Mouse (Mus musculus): ENCODE measurements around the gene Lrrc42. TPM values are rescaled to one million over a fixed set of nuclear protein-coding genes. Genes with fewer than 3 reads are reported as not detected.

Gene Lrrc42
- total RNA-seq, 2 experiments from 2014 or later = 10.7 to 13.3 TPM

- no peak for DNase-seq (ENCODE audit: low spot score)
- intact Hi-C loops (cut with DNase I) = loop anchor here (2.0 to 5.0 kb wide), 3 partner anchors 62 to 115 kb away; partner anchors contain the start of genes Ndc1, Tceanc2, Tmem59 and Yipf1
Observed at GRCm38 (mm10) chr4:107252522-107252921, 810 bp downstream of the Lrrc42 start.

- DNase-seq (ENCODE audit: low spot score) = no peak
Observed at GRCm38 (mm10) chr4:107250494-107250893, 2.8 kb downstream of the Lrrc42 start.

GRCm38 (mm10) chr4:107249471-107249870 lies 3.9 kb downstream of the Lrrc42 start:
- intact Hi-C loops (cut with DNase I) = no loop called here

More at GRCm38 (mm10) chr4:107250494-107250893, 2.8 kb downstream of the Lrrc42 start:
- intact Hi-C loops (cut with DNase I) = loop anchor here (2.0 to 5.0 kb wide), 2 partner anchors 98 to 117 kb away; partner anchors contain the start of gene Ndc1

GRCm38 (mm10) chr4:107248061-107248460 lies 5.3 kb downstream of the Lrrc42 start:
- DNase-seq (ENCODE audit: low spot score) = no peak
- intact Hi-C loops (cut with DNase I) = no loop called here

More at GRCm38 (mm10) chr4:107249471-107249870, 3.9 kb downstream of the Lrrc42 start:
- DNase-seq (ENCODE audit: low spot score) = no peak

GRCm38 (mm10) chr4:107247110-107247509 lies 6.2 kb downstream of the Lrrc42 start:
- no peak for DNase-seq (ENCODE audit: low spot score)
- intact Hi-C loops (cut with DNase I) = no loop called here

- DNase-seq (ENCODE audit: low spot score) = no peak
- intact Hi-C loops (cut with DNase I) = no loop called here
Observed at GRCm38 (mm10) chr4:107246040-107246439, 7.3 kb downstream of the Lrrc42 start.

GRCm38 (mm10) chr4:107245368-107245767 lies 8.0 kb downstream of the Lrrc42 start:
- intact Hi-C loops (cut with DNase I) = no loop called here
- DNase-seq (ENCODE audit: low spot score) = no peak

- intact Hi-C loops (cut with DNase I) = no loop called here
- DNase-seq (ENCODE audit: low spot score) = no peak
Observed at GRCm38 (mm10) chr4:107243365-107244333, 9.7 kb downstream of the Lrrc42 start.

- intact Hi-C loops (cut with DNase I) = no loop called here
Observed at GRCm38 (mm10) chr4:107240196-107240595, 13.1 kb downstream of the Lrrc42 start.

GRCm38 (mm10) chr4:107238253-107238652 lies 15.1 kb downstream of the Lrrc42 start:
- DNase-seq (ENCODE audit: low spot score) = no peak
- intact Hi-C loops (cut with DNase I) = no loop called here

More at GRCm38 (mm10) chr4:107240196-107240595, 13.1 kb downstream of the Lrrc42 start:
- no peak for DNase-seq (ENCODE audit: low spot score)

- intact Hi-C loops (cut with DNase I) = no loop called here
- DNase-seq (ENCODE audit: low spot score) = no peak
Observed at GRCm38 (mm10) chr4:107232219-107232618, 21.1 kb downstream of the Lrrc42 start.

- intact Hi-C loops (cut with DNase I) = no loop called here
Observed at GRCm38 (mm10) chr4:107226313-107226712, 27.0 kb downstream of the Lrrc42 start.

GRCm38 (mm10) chr4:107223225-107224204 lies 29.8 kb downstream of the Lrrc42 start:
- DNase-seq (ENCODE audit: low spot score) = peak; percentile 65
- intact Hi-C loops (cut with DNase I) = no loop called here

More at GRCm38 (mm10) chr4:107226313-107226712, 27.0 kb downstream of the Lrrc42 start:
- DNase-seq (ENCODE audit: low spot score) = no peak

- no peak for DNase-seq (ENCODE audit: low spot score)
- intact Hi-C loops (cut with DNase I) = no loop called here
Observed at GRCm38 (mm10) chr4:107221524-107221923, 31.8 kb downstream of the Lrrc42 start.

GRCm38 (mm10) chr4:107217574-107217973 lies 35.8 kb downstream of the Lrrc42 start:
- intact Hi-C loops (cut with DNase I) = no loop called here
- DNase-seq (ENCODE audit: low spot score) = no peak

- intact Hi-C loops (cut with DNase I) = no loop called here
Observed at GRCm38 (mm10) chr4:107213279-107214011, 39.9 kb downstream of the Lrrc42 start.

GRCm38 (mm10) chr4:107211936-107212335 lies 41.4 kb downstream of the Lrrc42 start:
- intact Hi-C loops (cut with DNase I) = no loop called here
- DNase-seq (ENCODE audit: low spot score) = no peak

More at GRCm38 (mm10) chr4:107213279-107214011, 39.9 kb downstream of the Lrrc42 start:
- no peak for DNase-seq (ENCODE audit: low spot score)

GRCm38 (mm10) chr4:107211465-107211864 lies 41.9 kb downstream of the Lrrc42 start:
- intact Hi-C loops (cut with DNase I) = no loop called here
- no peak for DNase-seq (ENCODE audit: low spot score)

GRCm38 (mm10) chr4:107210483-107211097 lies 42.7 kb downstream of the Lrrc42 start:
- DNase-seq (ENCODE audit: low spot score) = no peak
- intact Hi-C loops (cut with DNase I) = no loop called here
